Mouse (Mus musculus): Measurements from ENCODE around the gene Crp.

Crp gene

GRCm38 (mm10) chr1:172697844-172698243, at the start of gene Crp:
Crp (plus strand) TSS chr1:172698055.
- DNase-seq (ENCODE audit: low spot score in 2 of 2) = no peak

- DNase-seq (ENCODE audit: low spot score in 2 of 2) = no peak
Observed at GRCm38 (mm10) chr1:172649396-172649795, 48.5 kb upstream of the Crp start.

DNA sequence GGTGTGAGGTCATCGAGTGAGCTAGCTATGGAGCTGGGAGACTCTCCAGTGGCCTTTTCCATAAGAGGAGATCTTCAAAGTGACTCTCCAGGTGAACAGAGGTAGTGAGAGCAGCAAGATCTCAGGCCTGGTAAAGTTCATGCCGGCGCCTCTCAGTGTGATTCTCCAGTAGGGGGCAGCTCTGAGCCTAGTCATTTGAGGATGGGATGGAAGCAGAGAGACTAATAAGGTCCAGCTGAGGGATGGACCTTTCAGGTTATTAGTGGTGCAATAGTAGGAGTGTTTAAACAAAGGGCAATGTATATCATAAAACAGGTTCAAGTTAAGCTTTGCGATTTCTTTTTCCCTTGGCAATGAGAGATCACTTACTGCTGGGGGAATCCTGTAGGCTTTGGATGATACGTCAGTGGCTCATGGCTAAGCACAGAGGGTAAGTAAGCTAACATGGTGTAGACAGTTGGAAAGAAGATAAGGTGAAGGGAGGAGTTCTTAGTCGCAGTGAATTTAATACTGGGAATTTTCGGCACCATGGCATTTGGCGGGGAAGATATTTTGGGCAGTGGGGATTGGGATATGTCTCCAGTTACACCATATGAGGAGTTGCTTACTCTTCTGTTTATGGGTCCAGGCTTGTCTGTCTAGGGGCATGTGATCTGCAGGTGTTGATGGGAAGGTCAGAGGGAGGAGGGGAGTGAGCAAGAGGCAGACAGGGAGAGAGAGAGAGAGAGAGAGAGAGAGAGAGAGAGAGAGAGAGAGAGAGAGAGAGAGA, 47.2 kb upstream of the Crp start:
- no peak for DNase-seq (ENCODE audit: low spot score in 2 of 2)

DNA sequence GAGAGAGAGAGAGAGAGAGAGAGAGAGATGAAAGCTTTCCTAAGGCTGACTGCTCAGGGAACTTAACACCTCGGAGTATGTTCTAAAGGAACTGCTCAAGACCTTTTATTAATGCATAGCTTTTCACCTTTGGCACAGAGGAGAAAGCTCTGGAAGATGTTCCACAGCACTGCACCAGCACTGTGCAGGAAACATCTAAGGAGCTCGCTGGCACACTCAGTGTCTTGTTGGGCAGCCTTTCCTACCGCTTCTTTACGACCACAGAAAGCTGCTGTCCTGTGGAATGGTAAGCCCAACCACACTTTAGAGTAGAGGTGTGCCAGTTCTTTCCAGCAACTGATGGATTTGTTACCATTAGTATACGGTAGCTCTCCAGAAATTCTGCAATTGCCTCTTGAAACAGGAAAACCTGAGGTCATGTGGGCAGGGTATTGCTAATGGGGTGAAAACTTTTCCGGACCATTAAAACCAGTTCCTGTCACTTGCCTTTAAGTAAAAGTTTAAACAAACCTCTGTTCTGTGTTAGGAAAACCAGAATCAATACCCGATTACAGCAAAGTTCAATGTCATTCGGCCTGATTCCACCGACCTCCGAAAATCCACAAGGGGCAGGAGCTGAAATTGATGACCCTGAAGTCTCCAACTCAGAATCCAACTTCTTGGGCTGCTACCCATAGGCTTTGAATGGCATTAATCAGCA, 46.4 kb upstream of the Crp start:
- no peak for DNase-seq (ENCODE audit: low spot score in 2 of 2)

DNA sequence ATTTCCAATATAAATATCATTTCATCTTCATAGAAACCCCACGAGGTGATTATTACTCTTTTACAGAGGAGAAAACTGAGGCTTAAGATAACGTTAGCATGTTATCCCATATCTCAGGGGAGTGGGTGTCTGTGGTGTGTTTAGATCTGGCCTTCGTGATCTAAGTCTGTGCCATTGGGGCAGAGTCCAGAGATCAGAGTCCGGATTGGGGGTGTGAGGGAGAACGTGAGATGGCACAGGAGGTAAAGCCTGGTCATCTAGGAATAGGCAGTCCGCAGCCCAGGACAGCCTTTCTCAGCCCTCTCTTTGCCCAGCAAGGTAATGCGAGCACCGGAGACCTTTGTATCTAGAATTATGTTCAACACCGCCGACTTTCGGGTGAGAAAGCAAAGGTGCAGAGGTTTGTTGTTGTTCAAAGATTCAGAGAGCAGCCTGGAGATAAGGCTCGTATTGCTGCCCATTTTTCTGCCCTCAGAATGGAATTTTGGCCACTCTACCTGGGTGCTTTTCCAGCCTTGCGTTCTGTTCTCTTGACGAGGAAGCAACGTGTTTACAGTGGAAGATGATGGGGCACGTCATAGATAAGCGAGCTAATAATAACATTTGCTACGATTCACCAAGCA, 45.7 kb upstream of the Crp start:
- no peak for DNase-seq (ENCODE audit: low spot score in 2 of 2)

GRCm38 (mm10) chr1:172653900-172654299, 44.0 kb upstream of the Crp start:
- DNase-seq (ENCODE audit: low spot score in 2 of 2) = no peak

- DNase-seq (ENCODE audit: low spot score in 2 of 2) = no peak
Observed at GRCm38 (mm10) chr1:172657266-172657665, 40.6 kb upstream of the Crp start.

GRCm38 (mm10) chr1:172659688-172660087, 38.2 kb upstream of the Crp start:
- DNase-seq (ENCODE audit: low spot score in 2 of 2) = no peak

DNA sequence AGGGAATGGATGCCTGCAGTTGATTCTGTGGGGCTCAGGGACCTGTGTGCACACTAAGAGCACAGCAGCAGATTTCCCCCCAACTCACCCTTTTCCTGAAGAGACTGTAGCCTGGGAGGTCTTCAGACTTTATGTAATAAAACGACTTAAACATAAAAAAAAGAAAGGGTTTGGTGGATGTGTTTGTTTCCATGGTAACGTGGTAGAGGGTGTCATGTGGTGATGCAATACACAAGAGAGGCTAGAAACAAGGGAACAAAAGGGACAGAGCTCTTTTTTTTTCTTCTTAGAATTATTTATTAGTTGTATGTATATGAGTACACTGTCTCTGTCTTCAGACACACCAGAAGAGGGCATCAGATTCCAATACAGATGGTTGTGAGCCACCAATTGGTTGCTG, 32.4 kb upstream of the Crp start:
- DNase-seq (ENCODE audit: low spot score in 2 of 2) = no peak

- DNase-seq (ENCODE audit: low spot score in 2 of 2) = no peak
Observed at GRCm38 (mm10) chr1:172667597-172667996, 30.3 kb upstream of the Crp start.

GRCm38 (mm10) chr1:172670716-172671115, 27.1 kb upstream of the Crp start:
- no peak for DNase-seq (ENCODE audit: low spot score in 2 of 2)

DNA sequence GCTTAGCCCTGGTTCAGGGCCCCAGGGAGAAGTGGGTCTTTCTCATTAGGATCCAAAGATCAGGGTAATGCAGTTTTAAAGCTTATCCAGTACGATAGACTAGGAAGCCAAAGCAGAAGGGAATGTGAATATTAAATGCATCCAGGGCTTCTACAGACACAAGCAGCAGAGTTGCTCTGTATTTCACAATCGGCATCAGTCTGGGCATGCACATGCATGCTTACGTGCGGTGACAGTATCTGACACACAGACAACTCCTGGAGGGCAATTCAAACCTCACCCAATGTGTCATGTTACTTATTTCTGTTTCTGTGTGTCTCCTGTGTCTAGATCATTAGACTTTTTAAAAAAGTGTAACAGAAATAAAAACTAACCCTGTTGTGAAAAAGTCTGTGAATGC, 17.1 kb upstream of the Crp start:
- DNase-seq (ENCODE audit: low spot score in 2 of 2) = no peak

- no peak for DNase-seq (ENCODE audit: low spot score in 2 of 2)
Observed at GRCm38 (mm10) chr1:172683551-172683950, 14.3 kb upstream of the Crp start.

DNA sequence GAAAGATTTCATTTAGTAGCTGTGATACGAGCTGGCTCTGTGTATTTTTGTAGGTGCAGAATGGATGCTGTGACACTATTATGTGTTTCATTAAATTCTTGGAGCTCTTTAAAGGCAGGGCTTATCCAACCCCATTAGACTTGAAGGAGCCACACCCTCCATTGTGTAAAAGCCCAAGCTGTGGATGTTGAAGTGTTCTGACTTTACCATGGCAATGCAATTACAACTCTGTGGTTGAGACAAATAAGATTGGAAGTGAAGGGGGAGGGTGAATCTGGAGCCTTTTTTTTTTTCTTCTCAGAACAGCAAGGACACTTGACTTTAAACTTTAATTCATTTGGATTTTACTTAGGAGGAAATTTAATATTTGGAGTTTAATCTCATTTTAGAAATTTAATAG, 13.9 kb upstream of the Crp start:
- DNase-seq (ENCODE audit: low spot score in 2 of 2) = no peak

DNA sequence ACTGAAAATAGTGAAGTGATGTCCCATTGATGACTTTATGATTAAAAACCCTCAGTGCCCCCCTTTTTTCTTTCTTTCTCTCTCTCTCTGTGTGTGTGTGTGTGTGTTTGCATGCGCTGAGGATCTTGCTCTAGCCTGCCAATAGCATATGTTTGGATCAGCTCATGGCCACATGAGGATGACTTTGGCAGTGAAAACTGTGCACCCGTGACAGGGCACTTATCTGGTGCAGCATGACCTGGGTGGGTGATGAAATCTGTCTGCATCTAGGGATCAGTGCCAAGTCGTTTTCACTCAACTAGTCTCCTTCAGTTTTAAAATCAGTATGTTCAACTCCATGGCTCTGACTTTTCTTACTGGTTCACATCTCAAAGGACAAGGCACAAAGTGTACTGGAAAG, 12.7 kb upstream of the Crp start:
- no peak for DNase-seq (ENCODE audit: low spot score in 2 of 2)

DNA sequence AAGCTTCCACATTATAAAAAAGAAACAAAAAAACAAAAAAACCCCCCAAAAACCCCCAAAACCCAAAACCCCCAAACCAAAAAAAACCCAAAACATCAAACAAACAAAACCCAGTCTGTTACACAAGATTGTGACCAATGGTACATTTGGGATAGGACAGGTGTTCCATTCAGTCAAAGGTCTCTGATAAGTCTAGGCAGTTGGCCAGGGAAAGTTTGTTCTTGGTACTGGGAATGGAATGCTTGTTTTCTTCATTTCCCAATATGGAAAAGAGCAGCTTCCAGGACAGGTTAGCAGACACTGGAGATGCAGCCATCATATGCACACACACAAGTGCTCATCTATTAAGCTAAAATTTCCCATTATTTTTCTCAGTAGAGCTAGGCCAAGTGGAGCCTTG, 433 bp upstream of the Crp start:
- DNase-seq (ENCODE audit: low spot score in 2 of 2) = no peak

- no peak for DNase-seq (ENCODE audit: low spot score in 2 of 2)
Observed at GRCm38 (mm10) chr1:172700814-172701213, 3.0 kb downstream of the Crp start.

- DNase-seq (ENCODE audit: low spot score in 2 of 2) = no peak
Observed at GRCm38 (mm10) chr1:172701381-172701780, 3.5 kb downstream of the Crp start.

DNA sequence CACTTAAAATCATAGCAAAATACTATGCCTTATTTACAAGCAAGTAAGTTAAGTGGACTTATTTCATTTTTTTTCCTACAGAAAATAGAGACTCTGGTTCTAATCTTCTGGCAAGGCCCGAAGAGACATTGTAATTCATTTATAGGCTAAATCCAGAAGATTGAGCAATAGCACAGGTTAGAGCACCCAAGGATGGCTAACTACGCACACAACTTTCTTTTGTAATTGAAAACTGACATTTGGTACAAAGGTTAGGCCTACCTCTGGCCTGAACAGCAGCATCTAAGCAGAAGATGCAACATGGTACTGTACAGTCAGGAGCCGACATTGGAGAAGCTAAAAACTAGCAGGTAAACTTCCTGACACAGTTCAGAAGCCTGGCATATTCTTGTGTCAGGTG, 4.0 kb downstream of the Crp start:
- no peak for DNase-seq (ENCODE audit: low spot score in 2 of 2)

- no peak for DNase-seq (ENCODE audit: low spot score in 2 of 2)
Observed at GRCm38 (mm10) chr1:172704769-172705168, 6.9 kb downstream of the Crp start.

GRCm38 (mm10) chr1:172706243-172706642, 8.4 kb downstream of the Crp start:
- no peak for DNase-seq (ENCODE audit: low spot score in 2 of 2)

DNA sequence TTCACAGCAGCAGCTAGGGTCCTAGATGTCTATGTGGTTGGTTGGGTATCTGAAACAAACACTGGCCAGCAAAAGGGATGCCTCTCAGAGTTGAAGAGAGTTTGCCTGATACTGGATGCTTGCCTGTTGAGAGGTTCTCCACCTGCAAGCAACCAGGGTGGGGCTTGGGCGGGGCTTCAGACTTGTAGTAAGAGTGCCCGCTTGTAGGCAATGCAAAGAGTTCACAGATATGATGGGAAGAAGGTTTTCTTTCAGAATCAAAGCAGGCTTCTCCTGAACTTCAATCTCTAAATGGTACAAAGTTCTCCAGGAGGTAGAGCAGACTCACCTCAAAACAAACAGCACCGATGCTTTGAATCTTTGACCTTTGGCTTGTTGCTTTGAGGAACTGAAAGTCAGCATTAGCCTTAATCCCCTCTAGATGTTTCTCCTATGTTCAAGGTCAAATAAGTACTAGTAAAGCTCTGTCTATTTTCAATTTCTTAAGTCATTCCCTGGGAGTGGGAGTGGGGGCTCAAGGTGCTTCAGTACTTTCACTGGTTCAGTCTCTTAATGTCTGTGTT, 12.0 kb downstream of the Crp start:
- no peak for DNase-seq (ENCODE audit: low spot score in 2 of 2)

GRCm38 (mm10) chr1:172711396-172711795, 13.5 kb downstream of the Crp start:
- no peak for DNase-seq (ENCODE audit: low spot score in 2 of 2)
